Mouse (Mus musculus): ENCODE measurements around the gene Sumo1.

GRCm38 (mm10) chr1:59669962-59670630, 538 bp downstream of the Sumo1 start:
- no peak for TF ChIP-seq CTCF (IDR thresholded peaks at IDR 0.05; ENCODE audit: borderline replicate concordance, insufficient read depth, low read length)
- TF ChIP-seq POLR2A (IDR thresholded peaks at IDR 0.05; ENCODE audit: low read depth, low read length) = no peak

Data from embryonic fibroblast, embryonic 13.5 days (primary cell).